19 mouse cellular contexts compared by ENCODE assay signal in genomic region chr16:7093686-7094085, GRCm38 (mm10).
"Had no signal": no experiment of that assay in that cellular context is flagged by ENCODE, and none has a peak within 500 bp of the region (broad histone marks: within the 10 kb centered on the region; RNA-seq: fewer than 3 reads in every experiment).

No protein-coding gene starts in this region.

- ATAC-seq: midbrain, embryonic 16.5 days had no signal

- DNase-seq: kidney, adult 8-10 months; kidney, postnatal 10 days; kidney, postnatal 36 days; layer of hippocampus, adult 9-11 months; liver, embryonic 13.5 days; lung, adult 2 months; lung, postnatal 4 days; retina, postnatal 1 day; right cerebral cortex, postnatal 25 days; spleen, adult 18-20 months; thymus, postnatal 25 days had no signal

- H3K9me3 ChIP-seq: kidney, embryonic 15.5 days; limb, embryonic 10.5 days; limb, embryonic 13.5 days; liver, embryonic 13.5 days; midbrain, embryonic 12.5 days; neural tube, embryonic 13.5 days; stomach, embryonic 15.5 days had no signal

- H3K4me2 ChIP-seq: kidney, embryonic 15.5 days; limb, embryonic 13.5 days; liver, embryonic 13.5 days; midbrain, embryonic 12.5 days; neural tube, embryonic 13.5 days; stomach, embryonic 15.5 days had no signal

- H3K27ac ChIP-seq: kidney, embryonic 15.5 days; limb, embryonic 10.5 days; limb, embryonic 13.5 days; liver, embryonic 13.5 days; midbrain, embryonic 12.5 days; neural tube, embryonic 13.5 days; stomach, embryonic 15.5 days had no signal

- H3K36me3 ChIP-seq: kidney, embryonic 15.5 days; limb, embryonic 10.5 days; limb, embryonic 13.5 days; liver, embryonic 13.5 days; midbrain, embryonic 12.5 days; stomach, embryonic 15.5 days had no signal

- H3K4me1 ChIP-seq: limb, embryonic 10.5 days; limb, embryonic 13.5 days; liver, embryonic 13.5 days; midbrain, embryonic 12.5 days; neural tube, embryonic 13.5 days had no signal

- H3K9ac ChIP-seq: kidney, embryonic 15.5 days; limb, embryonic 13.5 days; liver, embryonic 13.5 days; midbrain, embryonic 12.5 days; neural tube, embryonic 13.5 days; stomach, embryonic 15.5 days had no signal

- H3K4me3 ChIP-seq: kidney, embryonic 15.5 days; limb, embryonic 10.5 days; limb, embryonic 13.5 days; liver, embryonic 13.5 days; midbrain, embryonic 12.5 days; myocyte; neural tube, embryonic 13.5 days; stomach, embryonic 15.5 days had no signal

- H3K27me3 ChIP-seq: kidney, embryonic 15.5 days; limb, embryonic 13.5 days; liver, embryonic 13.5 days; midbrain, embryonic 12.5 days; neural tube, embryonic 13.5 days; stomach, embryonic 15.5 days had no signal
